Mouse (Mus musculus) urinary bladder, postnatal 36 days (tissue): ENCODE data around the gene Prkcb.

Experiments used
- DNase-seq, 2 experiments: peaks; one replicate each; pipeline ENCODE4 v3.0.0; 2022; ENCODE audit warnings: low spot score in 2 of 2, mixed read lengths in 1 of 2

Prkcb gene

GRCm38 (mm10) chr7:122403343-122403742 is 114.8 kb downstream of the Prkcb start:
- peak in 1 of 2 experiments; percentile 17 for DNase-seq

GRCm38 (mm10) chr7:122404571-122405393 is 116.2 kb downstream of the Prkcb start:
- DNase-seq, result peak; percentile 8 to 31

GRCm38 (mm10) chr7:122406625-122407024 is 118.1 kb downstream of the Prkcb start:
- no peak for DNase-seq

DNA sequence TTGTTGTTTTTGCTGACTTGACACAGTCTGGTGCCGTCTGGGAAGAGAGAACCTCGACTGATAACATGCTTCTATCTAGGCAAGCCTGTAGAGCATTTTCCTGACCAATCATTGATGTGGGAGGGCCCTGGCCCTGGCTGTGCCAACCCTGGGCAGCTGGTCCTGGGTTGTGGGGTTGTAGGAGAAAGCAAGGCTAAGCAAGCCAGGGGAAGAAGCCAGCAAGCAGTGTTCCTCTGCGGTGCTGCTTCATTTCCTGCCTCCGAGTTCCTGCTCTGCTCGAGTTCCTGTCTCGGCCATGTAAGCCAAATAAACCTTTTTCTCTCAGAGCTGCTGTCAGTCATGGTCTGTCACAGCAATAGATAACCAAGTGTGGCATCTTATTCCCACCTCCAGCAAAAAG is 121.4 kb downstream of the Prkcb start:
- DNase-seq, result no peak

DNA sequence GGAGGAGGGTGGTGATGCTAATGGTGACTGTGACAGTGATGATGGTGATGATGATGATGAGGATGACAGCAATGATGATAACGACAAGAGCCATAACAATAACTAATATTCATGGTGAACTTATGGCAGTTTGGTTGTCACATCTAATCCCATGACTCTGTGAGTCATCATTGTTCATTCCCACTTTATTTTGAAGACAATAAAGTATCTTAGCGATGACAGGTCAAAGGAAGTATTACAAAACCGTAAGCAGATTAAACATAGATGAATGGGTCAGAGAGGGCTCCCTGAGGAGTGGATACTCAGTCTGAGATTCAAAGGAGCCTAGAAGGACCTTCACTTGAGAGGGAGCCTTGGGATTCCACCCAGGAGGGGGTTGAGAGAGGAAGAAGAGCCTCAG is 122.3 kb downstream of the Prkcb start:
- no peak for DNase-seq

DNA sequence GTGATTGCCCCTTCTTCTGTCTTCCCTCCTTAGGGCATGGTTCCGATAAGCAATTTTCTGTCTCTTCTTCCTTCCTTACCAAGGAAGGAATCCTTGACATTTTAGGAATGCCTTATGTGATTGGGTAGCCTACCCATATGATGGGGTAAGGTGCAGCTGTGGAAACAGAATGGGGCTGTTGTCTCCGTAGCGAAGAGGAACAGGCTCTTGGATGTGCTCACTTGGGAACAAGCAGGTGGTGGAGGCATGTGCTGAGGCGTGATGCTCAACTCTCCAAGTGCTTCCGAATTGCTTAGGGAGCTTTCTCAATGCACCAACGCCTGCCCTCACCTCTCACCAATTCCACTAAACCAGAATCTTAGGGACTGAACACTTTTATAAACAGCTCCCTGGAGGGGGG is 124.7 kb downstream of the Prkcb start:
- no peak for DNase-seq

- DNase-seq, result no peak
Observed at GRCm38 (mm10) chr7:122414146-122414545, 125.6 kb downstream of the Prkcb start.

- DNase-seq, result no peak
Observed at GRCm38 (mm10) chr7:122414608-122415007, 126.1 kb downstream of the Prkcb start.

DNA sequence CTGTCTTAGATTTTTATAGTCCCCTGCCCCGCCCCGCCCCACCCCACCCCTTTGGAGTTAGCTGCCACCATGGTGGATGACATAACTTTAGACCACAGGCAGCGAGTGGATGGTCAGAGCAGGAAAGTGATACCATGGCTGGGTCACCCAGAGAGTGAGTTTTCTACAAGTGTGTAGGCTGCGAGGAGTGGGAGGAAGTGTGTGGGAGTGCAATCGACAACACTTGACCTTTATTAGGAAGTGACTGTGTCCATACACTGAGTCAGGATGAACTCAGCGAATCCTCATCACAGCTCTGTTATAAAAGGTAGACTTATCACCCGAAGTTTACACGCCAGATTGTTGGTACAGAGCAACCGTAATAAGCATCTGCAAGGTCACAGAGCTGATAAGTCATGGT is 126.8 kb downstream of the Prkcb start:
- DNase-seq, result no peak

- no peak for DNase-seq
Observed at GRCm38 (mm10) chr7:122415904-122416303, 127.4 kb downstream of the Prkcb start.

GRCm38 (mm10) chr7:122418551-122418950 is 130.0 kb downstream of the Prkcb start:
- DNase-seq, result no peak

GRCm38 (mm10) chr7:122423816-122424215 is 135.3 kb downstream of the Prkcb start:
- DNase-seq, result no peak

- no peak for DNase-seq
Observed at GRCm38 (mm10) chr7:122429134-122429533, 140.6 kb downstream of the Prkcb start.

- no peak for DNase-seq
Observed at GRCm38 (mm10) chr7:122432401-122432800, 143.8 kb downstream of the Prkcb start.

- DNase-seq, result no peak
Observed at GRCm38 (mm10) chr7:122433377-122433776, 144.8 kb downstream of the Prkcb start.

- peak; percentile 10 to 17 for DNase-seq
Observed at GRCm38 (mm10) chr7:122434941-122435340, 146.4 kb downstream of the Prkcb start.

GRCm38 (mm10) chr7:122435561-122435960 is 147.0 kb downstream of the Prkcb start:
- no peak for DNase-seq

GRCm38 (mm10) chr7:122437390-122437789 is 148.8 kb downstream of the Prkcb start:
- no peak for DNase-seq

DNA sequence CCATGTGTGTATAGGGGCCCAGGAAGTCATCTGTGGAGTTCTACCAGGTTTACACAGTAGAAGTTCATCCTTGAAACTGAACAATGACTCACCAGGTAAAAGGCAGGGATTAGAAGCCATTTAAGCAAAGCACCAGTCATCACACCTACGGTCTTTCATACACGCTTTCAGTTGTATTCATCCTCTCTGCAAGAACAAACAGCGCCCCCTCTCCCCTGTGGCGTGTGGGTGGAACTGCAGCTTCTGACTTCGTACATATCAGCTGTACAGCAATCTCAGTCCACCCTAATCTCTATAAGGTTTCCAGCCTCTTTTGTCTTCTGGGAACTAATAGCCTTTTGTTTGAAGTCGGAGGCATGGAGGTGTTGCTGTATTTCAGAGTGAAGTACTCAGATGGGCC is 156.5 kb downstream of the Prkcb start:
- no peak for DNase-seq

DNA sequence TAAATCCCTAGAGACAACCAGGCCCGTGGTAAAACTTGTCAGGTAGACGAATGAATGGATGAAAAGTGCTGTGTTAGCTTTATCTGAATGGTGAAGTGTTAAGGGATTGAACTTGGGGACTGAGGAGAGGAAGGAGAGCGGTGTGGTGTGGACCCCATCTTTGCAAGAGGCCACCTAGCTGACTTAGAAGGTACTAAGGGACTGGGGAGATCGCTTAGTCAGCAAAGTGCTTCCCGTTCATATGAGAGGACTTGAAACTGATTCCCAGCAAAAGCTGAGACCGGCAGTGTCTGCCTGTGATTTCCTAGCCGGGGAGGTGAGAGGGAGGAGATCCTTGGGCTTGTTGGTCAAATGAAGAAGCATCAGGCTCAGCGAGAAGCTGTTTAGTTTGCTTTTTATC is 164.1 kb downstream of the Prkcb start:
- DNase-seq, result no peak

GRCm38 (mm10) chr7:122459203-122459965 is 170.8 kb downstream of the Prkcb start:
- peak; percentile 79 to 80 for DNase-seq

- no peak for DNase-seq
Observed at GRCm38 (mm10) chr7:122460020-122460419, 171.5 kb downstream of the Prkcb start.
